Mouse (Mus musculus): ENCODE data around the gene Mid1.
A peak's percentile ranks its signal among the peaks of the same experiment; 100 is the strongest.
"Not testable (repeated sequence)": the region's sequence is repeated elsewhere in the genome, so short reads cannot be mapped to it uniquely, and the experiment has no call there.

Mid1 gene

GRCm38 (mm10) chrX:169987368-169987837, 302.4 kb downstream of the Mid1 start:
- not testable (repeated sequence) for DNase-seq (ENCODE audit: low spot score)

GRCm38 (mm10) chrX:169988571-169989218, 303.7 kb downstream of the Mid1 start:
- DNase-seq (ENCODE audit: low spot score) = peak; percentile 57

GRCm38 (mm10) chrX:169989219-169989595, 304.2 kb downstream of the Mid1 start:
- DNase-seq (ENCODE audit: low spot score) = not testable (repeated sequence)

GRCm38 (mm10) chrX:169989691-169990631, 305.0 kb downstream of the Mid1 start:
- DNase-seq (ENCODE audit: low spot score) = peak; percentile 58

- peak; percentile 97 for DNase-seq (ENCODE audit: low spot score)
Observed at GRCm38 (mm10) chrX:169991128-169991873, 306.3 kb downstream of the Mid1 start.

GRCm38 (mm10) chrX:169992086-169992930, 307.3 kb downstream of the Mid1 start:
- not testable (repeated sequence) for DNase-seq (ENCODE audit: low spot score)

- not testable (repeated sequence) for DNase-seq (ENCODE audit: low spot score)
Observed at GRCm38 (mm10) chrX:169992951-169993547, 308.1 kb downstream of the Mid1 start.

GRCm38 (mm10) chrX:169994011-169994865, 309.2 kb downstream of the Mid1 start:
- DNase-seq (ENCODE audit: low spot score) = peak; percentile 63

GRCm38 (mm10) chrX:169994866-169995711, 310.1 kb downstream of the Mid1 start:
- DNase-seq (ENCODE audit: low spot score) = not testable (repeated sequence)

- DNase-seq (ENCODE audit: low spot score) = not testable (repeated sequence)
Observed at GRCm38 (mm10) chrX:169995909-169996521, 311.0 kb downstream of the Mid1 start.

- DNase-seq (ENCODE audit: low spot score) = peak; percentile 82
Observed at GRCm38 (mm10) chrX:169996926-169997325, 311.9 kb downstream of the Mid1 start.

- peak; percentile 75 for DNase-seq (ENCODE audit: low spot score)
Observed at GRCm38 (mm10) chrX:169997456-169997853, 312.5 kb downstream of the Mid1 start.

GRCm38 (mm10) chrX:169997854-169998456, 313.0 kb downstream of the Mid1 start:
- DNase-seq (ENCODE audit: low spot score) = peak; percentile 100

- not testable (repeated sequence) for DNase-seq (ENCODE audit: low spot score)
Observed at GRCm38 (mm10) chrX:169998559-169999219, 313.7 kb downstream of the Mid1 start.

GRCm38 (mm10) chrX:169999226-169999883, 314.4 kb downstream of the Mid1 start:
- DNase-seq (ENCODE audit: low spot score) = not testable (repeated sequence)

- not testable (repeated sequence) for DNase-seq (ENCODE audit: low spot score)
Observed at GRCm38 (mm10) chrX:169999912-170000641, 315.1 kb downstream of the Mid1 start.
